Comparison of ENCODE assay signal across 16 mouse cellular contexts in the genomic region with DNA sequence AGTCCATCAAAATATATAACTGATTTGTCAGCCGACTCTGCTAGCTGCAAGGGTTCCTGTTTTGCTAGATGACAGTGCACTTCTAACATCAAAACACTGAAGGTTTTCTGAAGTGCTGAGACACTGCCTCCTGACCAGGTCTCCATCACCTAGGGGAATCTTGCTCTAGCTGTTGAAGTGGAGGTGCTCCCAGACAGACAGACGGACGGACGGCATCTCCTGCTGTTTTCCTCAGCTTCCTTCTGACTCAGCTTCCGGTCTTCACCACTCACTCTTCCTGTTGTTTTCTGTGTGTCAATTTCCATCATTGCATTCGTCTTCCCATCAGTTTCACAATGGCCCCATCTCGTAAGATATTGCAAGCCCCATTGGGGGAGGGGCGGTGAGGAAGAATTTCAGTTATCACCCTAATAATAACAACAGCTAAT. TPM values are rescaled to one million over a fixed set of nuclear protein-coding genes. Genes with fewer than 3 reads are reported as not detected.
A peak's percentile ranks its signal among the peaks of the same experiment; 100 is the strongest.
DNase-seq lines count a peak whose midpoint lies in the region; ATAC-seq and TF ChIP-seq lines count a peak whose summit lies in the region.
"Had no signal": no experiment of that assay in that cellular context is flagged by ENCODE, and none has a peak within 500 bp of the region (broad histone marks: within the 10 kb centered on the region; RNA-seq: fewer than 3 reads in every experiment).

No protein-coding gene starts in this region.

- ATAC-seq in megakaryocyte progenitor cell, adult 5-6 weeks (replicated peaks; ENCODE audit: poor library complexity) = peak; percentile 24
- ATAC-seq in cerebellum, adult (ENCODE audit: insufficient number of reproducible peaks, low FRiP score, low TSS enrichment) = no peak
- ATAC-seq: intestine, embryonic 16.5 days had no signal

- peak overlapping the region; percentile 43; the same call in 1 of the 2 replicates for H3K4me3 ChIP-seq in spleen, adult 2 months (ENCODE audit: extremely low read depth, insufficient read depth, insufficient read length)
- H3K4me3 ChIP-seq: forebrain, embryonic 12.5 days had no signal

- no peak for DNase-seq in spleen, adult 2 months (ENCODE audit: low read depth in 1 of 2, low spot score in 2 of 2)
- DNase-seq in spleen, postnatal 14 days (ENCODE audit: low spot score in 2 of 2) = no peak
- DNase-seq in liver = peak; percentile 50
- peak; percentile 54 for DNase-seq in thymus, postnatal 4 days
- no peak for DNase-seq in adrenal gland, adult 8-10 months
- no peak for DNase-seq in right cerebral cortex, adult 2 months (ENCODE audit: low spot score in 2 of 2)
- DNase-seq: cerebellum, adult 11 months; embryo, embryonic 11 days; kidney, postnatal 4 days had no signal

- peaks cover 40% of the 10 kb centered on the region for H3K4me1 ChIP-seq in spleen, adult 2 months (ENCODE audit: control insufficient read depth, insufficient read depth, insufficient read length)
- H3K4me1 ChIP-seq: forebrain, embryonic 12.5 days had no signal

- H3K27ac ChIP-seq in spleen, adult 2 months (ENCODE audit: insufficient read depth, low read length) = peak overlapping the region; percentile 85
- H3K27ac ChIP-seq: forebrain, embryonic 12.5 days had no signal

- TF ChIP-seq CTCF in spleen, adult 2 months (IDR thresholded peaks at IDR 0.05; ENCODE audit: extremely low read depth, insufficient read depth, insufficient read length, insufficient replicate concordance) = no peak

- 0 out of 2 replicates have a peak, but pooled peaks cover 3% of the 10 kb centered on the region for H3K36me3 ChIP-seq in spleen, adult 2 months (ENCODE audit: control insufficient read depth, insufficient read depth, low read length)
- H3K36me3 ChIP-seq: forebrain, embryonic 12.5 days; G1E had no signal

- 16% methylated on average over 8 of the region's 8 CpGs for WGBS in spleen, adult 2 months

- no peak for TF ChIP-seq POLR2A in spleen, adult 2 months (IDR thresholded peaks at IDR 0.05; ENCODE audit: low read depth, low read length)

- no peaks in the 10 kb centered on the region for H3K27me3 ChIP-seq in spleen, adult 2 months (ENCODE audit: control insufficient read depth, insufficient read depth, low read length)
- H3K27me3 ChIP-seq: forebrain, embryonic 12.5 days had no signal

RNA-seq across cellular contexts. Expression of gene Lcp1, which starts 49.7 kb away (rescaled TPM):
- 62.6 and 72.9 TPM in 2 replicates for polyA plus RNA-seq in spleen, adult 2 months (2012; rRNA removed)
- 524 and 595 TPM in 2 replicates for total RNA-seq in megakaryocyte progenitor cell, adult 5-6 weeks (2015)
- 311 and 321 TPM in 2 replicates for total RNA-seq in megakaryocyte progenitor cell, adult 5-6 weeks (2017)
- total RNA-seq in adrenal gland, adult 8-10 months (2022) = 10 to 100 TPM; 17.9 to 35.1 (median 25.2) TPM

RNA-seq across cellular contexts. Expression of gene Lrrc63, which starts 49.9 kb away (rescaled TPM):
- polyA plus RNA-seq in spleen, adult 2 months (2012; rRNA removed) = 0.04 TPM in 1 of 2 replicates, not detected in the other
- 0.12 and 0.27 TPM in 2 replicates for total RNA-seq in megakaryocyte progenitor cell, adult 5-6 weeks (2015)
- total RNA-seq in megakaryocyte progenitor cell, adult 5-6 weeks (2017) = 0.17 TPM in 1 of 2 replicates, not detected in the other
- under 1 TPM in 1 of 4 experiments, not detected in 3; 0.22 TPM for total RNA-seq in adrenal gland, adult 8-10 months (2022)
- total RNA-seq: G1E; gastrocnemius, adult 8-10 months; heart, postnatal 36 days had no signal
- polyA plus RNA-seq: G1E had no signal

Comparison
In these comparisons a context has a peak if more than half of its experiments do, and no peak if none do; other contexts are left out.
1. DNase-seq: peak in liver (single experiment) and thymus, postnatal 4 days (single experiment); none in spleen, adult 2 months (0 of 2), spleen, postnatal 14 days (0 of 2), adrenal gland, adult 8-10 months (single experiment) and right cerebral cortex, adult 2 months (0 of 2).
2. RNA of gene Lcp1, which starts 49.7 kb away (total RNA-seq): 311 to 595 TPM in megakaryocyte progenitor cell, adult 5-6 weeks; 17.9 to 35.1 TPM in adrenal gland, adult 8-10 months; every median in the first group is over 4 times any median in the second.